15 mouse cellular contexts compared by ENCODE assay signal in genomic region chr1:150760801-150761331, GRCm38 (mm10).
A peak's percentile ranks its signal among the peaks of the same experiment; 100 is the strongest.
DNase-seq lines count a peak whose midpoint lies in the region; TF ChIP-seq lines count a peak whose summit lies in the region.
"Had no signal": no experiment of that assay in that cellular context is flagged by ENCODE, and none has a peak within 500 bp of the region (broad histone marks: within the 10 kb centered on the region; RNA-seq: fewer than 3 reads in every experiment).

No protein-coding gene starts in this region.

- no peak for TF ChIP-seq POLR2A in bone marrow macrophage, adult 2 months (IDR thresholded peaks at IDR 0.05; ENCODE audit: borderline replicate concordance, low read depth, low read length)

- no peak overlapping the region for H3K4me3 ChIP-seq in heart, embryonic 10.5 days
- no peak overlapping the region for H3K4me3 ChIP-seq in bone marrow macrophage, adult 2 months (ENCODE audit: insufficient read depth, low read length)
- H3K4me3 ChIP-seq: hindbrain, embryonic 12.5 days; kidney, embryonic 15.5 days; limb, embryonic 12.5 days; neural tube, embryonic 15.5 days; stomach, embryonic 15.5 days had no signal

- intact Hi-C loops in heart, postnatal 25 days (cut with DNase I): no loop called here

- H3K36me3 ChIP-seq in heart, embryonic 10.5 days: peaks cover 11% of the 10 kb centered on the region; the same call in 1 of the 2 replicates
- H3K36me3 ChIP-seq: hindbrain, embryonic 12.5 days; neural tube, embryonic 15.5 days; stomach, embryonic 15.5 days had no signal

- H3K4me1 ChIP-seq in heart, embryonic 10.5 days: no peaks in the 10 kb centered on the region
- peaks cover 20% of the 10 kb centered on the region for H3K4me1 ChIP-seq in bone marrow macrophage, adult 2 months (ENCODE audit: control insufficient read depth, insufficient read depth, low read length)
- H3K4me1 ChIP-seq: hindbrain, embryonic 12.5 days; kidney, embryonic 15.5 days; limb, embryonic 12.5 days; neural tube, embryonic 15.5 days; stomach, embryonic 15.5 days had no signal

- peak; percentile 64 for DNase-seq in heart, adult 8-10 months (ENCODE audit: low spot score)
- no peak for DNase-seq in heart, embryonic 10.5 days (ENCODE audit: low spot score)
- DNase-seq in 416B (ENCODE audit: low read depth): peak; percentile 1
- DNase-seq in heart, postnatal 25 days (ENCODE audit: low spot score): peak; percentile 6
- no peak for DNase-seq in spleen, adult 18-20 months
- DNase-seq in kidney, adult 18-20 months: no peak
- DNase-seq: cerebellum, adult 11-12 months; cerebellum, postnatal 36 days; retina, postnatal 1 day had no signal

- no peaks in the 10 kb centered on the region for H3K27me3 ChIP-seq in heart, embryonic 10.5 days (ENCODE audit: insufficient read depth, poor library complexity, severe bottlenecking)
- H3K27me3 ChIP-seq: hindbrain, embryonic 12.5 days; kidney, embryonic 15.5 days; limb, embryonic 12.5 days; neural tube, embryonic 15.5 days; stomach, embryonic 15.5 days had no signal

- no peaks in the 10 kb centered on the region for H3K9me3 ChIP-seq in heart, embryonic 10.5 days
- H3K9me3 ChIP-seq: hindbrain, embryonic 12.5 days; kidney, embryonic 15.5 days; limb, embryonic 12.5 days; neural tube, embryonic 15.5 days; stomach, embryonic 15.5 days had no signal

- H3K27ac ChIP-seq in heart, embryonic 10.5 days: no peak overlapping the region
- peak overlapping the region; percentile 76 for H3K27ac ChIP-seq in bone marrow macrophage, adult 2 months (ENCODE audit: insufficient read depth, low read depth, low read length)
- H3K27ac ChIP-seq: hindbrain, embryonic 12.5 days; kidney, embryonic 15.5 days; limb, embryonic 12.5 days; neural tube, embryonic 15.5 days; stomach, embryonic 15.5 days had no signal

- no peak for TF ChIP-seq CTCF in bone marrow macrophage, adult 2 months (IDR thresholded peaks at IDR 0.05; ENCODE audit: low read depth, low read length)

- 50% methylated on average over 2 of the region's 2 CpGs for WGBS in heart, embryonic 10.5 days

Comparison
In these comparisons a context has a peak if more than half of its experiments do, and no peak if none do; other contexts are left out.
1. DNase-seq: peak in heart, adult 8-10 months (single experiment), 416B (single experiment) and heart, postnatal 25 days (single experiment); none in heart, embryonic 10.5 days (single experiment), spleen, adult 18-20 months (0 of 2) and kidney, adult 18-20 months (single experiment).